Mouse (Mus musculus): ENCODE measurements at regions not wholly inside any gene's neighbourhood (a gene's known extent, or its start where the extent isn't known, plus 50 kb on each side); places are given as distances from the start of the nearest gene placed in this dataset.
A peak's percentile ranks its signal among the peaks of the same experiment; 100 is the strongest.

DNA sequence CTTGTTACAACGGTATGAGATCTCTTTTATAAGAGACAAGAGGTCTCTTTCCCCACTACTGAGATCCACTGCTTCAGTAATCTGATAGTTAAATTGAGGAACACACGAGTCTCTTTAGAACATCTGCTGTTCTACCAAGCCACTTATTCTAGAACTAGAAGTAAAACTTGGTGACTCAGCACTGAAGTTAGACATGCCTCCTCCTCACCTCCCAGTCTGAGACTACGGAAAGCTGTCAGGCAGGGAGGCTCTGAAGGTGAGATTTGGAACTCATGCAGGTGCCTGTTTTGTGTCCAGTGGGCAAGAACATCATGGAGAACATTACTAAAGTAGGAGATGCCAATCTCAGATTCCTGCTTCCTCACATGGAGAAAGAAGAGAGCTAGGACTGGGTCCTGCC lies 262.6 kb downstream of the Rnf152 start:
- Histone ChIP-seq H3K4me3 (replicated peaks; ENCODE audit: low read length) (no peak overlapping the region), H3K36me3 (ENCODE audit: insufficient read depth, low read length) (no peaks in the 10 kb centered on the region), H3K4me1 (replicated peaks; ENCODE audit: low read depth, low read length) (peaks cover 30% of the 10 kb centered on the region), H3K27me3 (ENCODE audit: insufficient read depth, low read length) (0 out of 2 replicates have a peak, but pooled peaks cover 3% of the 10 kb centered on the region), H3K9me3 (ENCODE audit: low read length) (no peaks in the 10 kb centered on the region)
- TF ChIP-seq NANOG (IDR thresholded peaks at IDR 0.05; ENCODE audit: borderline replicate concordance, low read length) (no peak), CTCF (conservative IDR thresholded peaks at IDR 0.05; ENCODE audit: low read length) (no peak), POU5F1 (IDR thresholded peaks at IDR 0.05; ENCODE audit: borderline replicate concordance, low read length) (no peak)

DNA sequence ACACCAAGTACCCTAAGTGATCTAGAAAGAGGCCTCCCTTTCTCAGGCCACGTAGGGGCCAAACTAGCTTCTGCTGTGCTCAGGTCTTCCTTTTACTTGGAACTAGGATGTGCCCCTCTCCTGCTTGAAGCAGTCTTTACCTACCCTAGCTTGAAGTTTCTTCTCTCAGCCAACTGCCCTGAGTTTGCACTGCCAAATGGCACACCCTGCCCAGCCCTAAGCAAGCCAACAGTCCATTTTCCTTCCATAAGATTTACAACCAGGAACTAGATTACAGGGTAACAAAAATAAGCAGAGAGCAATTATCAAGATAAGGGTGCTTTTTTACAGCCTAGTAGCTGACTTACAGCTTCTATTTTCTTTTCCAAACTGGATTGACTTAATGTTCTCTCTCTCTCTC lies 263.5 kb downstream of the Rnf152 start:
- 0 out of 2 replicates have a peak, but pooled peaks cover 3% of the 10 kb centered on the region for H3K27me3 ChIP-seq (ENCODE audit: insufficient read depth, low read length)
- H3K9me3 ChIP-seq (ENCODE audit: low read length) = no peaks in the 10 kb centered on the region
- no peak overlapping the region for H3K4me3 ChIP-seq (replicated peaks; ENCODE audit: low read length)
- no peaks in the 10 kb centered on the region for H3K36me3 ChIP-seq (ENCODE audit: insufficient read depth, low read length)
- H3K4me1 ChIP-seq (replicated peaks; ENCODE audit: low read depth, low read length) = peaks cover 30% of the 10 kb centered on the region
- no peak for TF ChIP-seq CTCF (conservative IDR thresholded peaks at IDR 0.05; ENCODE audit: low read length)
- TF ChIP-seq NANOG (IDR thresholded peaks at IDR 0.05; ENCODE audit: borderline replicate concordance, low read length) = no peak
- no peak for TF ChIP-seq POU5F1 (IDR thresholded peaks at IDR 0.05; ENCODE audit: borderline replicate concordance, low read length)

DNA sequence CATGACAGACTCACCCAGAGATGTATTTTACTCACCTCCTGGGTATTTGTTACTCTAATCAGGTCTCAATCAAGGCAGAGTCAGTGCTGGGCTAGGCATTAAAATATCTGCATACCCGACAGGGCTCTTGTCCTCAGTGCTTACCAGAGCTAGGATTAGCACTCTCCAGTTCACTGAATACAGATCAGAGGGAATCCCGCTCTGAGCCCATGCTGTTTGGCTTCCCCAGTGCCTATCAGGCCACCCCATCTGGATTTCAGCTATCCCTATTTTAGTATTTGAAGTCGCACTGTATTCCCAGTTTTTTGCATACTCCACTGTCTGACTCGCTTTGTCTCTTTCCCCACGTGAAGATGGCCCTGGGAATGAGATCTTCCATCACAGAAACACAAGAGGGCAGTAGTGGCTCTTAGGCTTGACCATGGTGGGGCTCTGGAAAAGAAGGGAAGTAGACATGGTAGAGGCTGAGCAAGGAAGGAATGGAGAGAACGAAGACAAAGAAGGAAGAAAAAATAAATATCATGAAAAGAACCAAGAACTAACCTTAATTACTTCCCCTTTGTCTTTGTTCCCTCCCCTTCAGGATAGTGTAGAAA lies 264.1 kb downstream of the Rnf152 start:
- Histone ChIP-seq H3K4me3 (replicated peaks; ENCODE audit: low read length) (no peak overlapping the region), H3K9me3 (ENCODE audit: low read length) (no peaks in the 10 kb centered on the region)

DNA sequence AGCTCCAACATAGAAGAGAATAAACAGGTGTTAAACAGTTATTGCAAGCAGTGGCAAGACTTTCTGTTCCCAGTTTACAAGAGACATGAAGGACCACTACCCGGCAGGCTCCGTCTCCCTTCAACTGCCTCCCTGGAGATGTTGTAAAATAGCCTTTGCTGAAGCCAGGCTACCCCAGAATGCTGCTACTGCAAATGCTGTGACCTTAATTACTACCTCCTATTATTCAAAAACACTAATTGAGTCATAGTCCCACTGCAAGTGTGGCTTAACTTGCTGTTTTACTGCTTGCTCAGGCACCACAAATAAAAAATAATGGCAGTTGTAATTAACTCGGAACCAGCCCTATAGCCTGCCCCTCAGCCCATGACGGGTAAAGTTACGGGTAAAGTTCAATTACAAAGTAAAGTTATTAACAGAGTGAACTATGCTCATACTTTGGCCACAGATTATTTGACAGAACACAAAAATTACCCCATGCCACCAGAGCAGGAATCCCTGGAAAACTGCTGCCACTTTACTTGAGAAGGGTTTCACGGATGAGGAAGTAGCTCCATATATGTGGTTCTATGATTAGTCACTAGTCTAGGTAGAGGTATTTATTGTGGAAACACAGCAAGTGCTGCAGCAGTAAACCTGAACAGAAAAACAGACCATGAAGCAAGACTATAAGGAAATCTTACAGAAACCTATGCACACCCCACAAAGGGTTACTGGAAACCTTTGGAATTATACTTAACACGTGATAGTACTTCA lies 267.6 kb downstream of the Rnf152 start:
- H3K9me3 ChIP-seq (ENCODE audit: low read length) = no peaks in the 10 kb centered on the region
- TF ChIP-seq CTCF (conservative IDR thresholded peaks at IDR 0.05; ENCODE audit: low read length) = no peak
- TF ChIP-seq POU5F1 (IDR thresholded peaks at IDR 0.05; ENCODE audit: borderline replicate concordance, low read length) = no peak
- TF ChIP-seq NANOG (IDR thresholded peaks at IDR 0.05; ENCODE audit: borderline replicate concordance, low read length) = no peak
- no peak overlapping the region for H3K4me3 ChIP-seq (replicated peaks; ENCODE audit: low read length)
- H3K36me3 ChIP-seq (ENCODE audit: insufficient read depth, low read length) = no peaks in the 10 kb centered on the region
- H3K27me3 ChIP-seq (ENCODE audit: insufficient read depth, low read length) = 0 out of 2 replicates have a peak, but pooled peaks cover 3% of the 10 kb centered on the region
- peaks cover 6% of the 10 kb centered on the region for H3K4me1 ChIP-seq (replicated peaks; ENCODE audit: low read depth, low read length)

More for the DNA sequence above, 264.1 kb downstream of the Rnf152 start:
- Histone ChIP-seq H3K36me3 (ENCODE audit: insufficient read depth, low read length) (no peaks in the 10 kb centered on the region), H3K4me1 (replicated peaks; ENCODE audit: low read depth, low read length) (peaks cover 30% of the 10 kb centered on the region), H3K27me3 (ENCODE audit: insufficient read depth, low read length) (0 out of 2 replicates have a peak, but pooled peaks cover 3% of the 10 kb centered on the region)
- TF ChIP-seq POU5F1 (IDR thresholded peaks at IDR 0.05; ENCODE audit: borderline replicate concordance, low read length) (no peak), CTCF (conservative IDR thresholded peaks at IDR 0.05; ENCODE audit: low read length) (peak; percentile 37; the same call in 1 of the 2 replicates)

DNA sequence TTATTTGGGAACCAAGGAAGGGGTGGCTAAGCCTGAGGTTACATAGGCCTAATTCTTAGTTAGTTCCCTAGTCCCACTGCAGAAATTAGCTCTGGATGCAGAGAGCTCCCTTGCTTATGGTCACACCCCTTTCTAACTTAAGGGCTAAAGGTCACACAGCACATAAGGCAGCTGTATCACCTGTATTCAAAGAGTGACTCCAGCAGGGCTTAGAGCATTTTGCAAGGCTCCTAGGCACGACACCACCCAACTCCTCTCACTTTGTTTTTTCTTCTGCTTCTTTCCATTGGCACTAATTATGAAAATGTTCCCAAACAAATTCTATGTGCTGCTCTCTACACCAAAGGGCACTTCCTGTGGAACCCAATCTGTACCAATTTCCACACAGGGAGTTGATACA lies 268.9 kb downstream of the Rnf152 start:
- Histone ChIP-seq H3K36me3 (ENCODE audit: insufficient read depth, low read length) (no peaks in the 10 kb centered on the region), H3K9me3 (ENCODE audit: low read length) (no peaks in the 10 kb centered on the region), H3K4me3 (replicated peaks; ENCODE audit: low read length) (no peak overlapping the region), H3K4me1 (replicated peaks; ENCODE audit: low read depth, low read length) (no peaks in the 10 kb centered on the region), H3K27me3 (ENCODE audit: insufficient read depth, low read length) (no peaks in the 10 kb centered on the region)
- TF ChIP-seq CTCF (conservative IDR thresholded peaks at IDR 0.05; ENCODE audit: low read length) (no peak), POU5F1 (IDR thresholded peaks at IDR 0.05; ENCODE audit: borderline replicate concordance, low read length) (no peak)

DNA sequence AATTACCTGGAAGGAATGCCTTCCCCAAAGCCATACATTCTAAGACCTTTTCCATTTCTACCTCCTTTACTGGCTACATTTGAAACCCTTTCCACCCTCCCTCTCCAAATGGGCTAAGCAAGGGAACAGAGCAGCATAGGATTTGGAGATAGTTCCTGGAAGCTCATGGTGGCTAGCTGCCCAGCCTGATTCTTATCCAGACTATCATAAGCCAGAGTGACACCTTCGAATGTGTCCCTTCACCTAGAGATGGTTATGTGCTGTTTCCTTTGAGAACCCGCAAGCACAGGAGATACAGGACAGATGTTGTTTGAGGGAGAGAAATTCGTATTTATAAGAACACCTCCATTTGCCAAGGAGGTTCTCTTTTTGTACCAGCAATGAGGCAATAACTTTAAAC lies 272.0 kb downstream of the Rnf152 start:
- Histone ChIP-seq H3K36me3 (ENCODE audit: insufficient read depth, low read length) (no peaks in the 10 kb centered on the region), H3K27me3 (ENCODE audit: insufficient read depth, low read length) (no peaks in the 10 kb centered on the region), H3K4me3 (replicated peaks; ENCODE audit: low read length) (no peak overlapping the region), H3K9me3 (ENCODE audit: low read length) (no peaks in the 10 kb centered on the region), H3K4me1 (replicated peaks; ENCODE audit: low read depth, low read length) (no peaks in the 10 kb centered on the region)
- TF ChIP-seq CTCF (conservative IDR thresholded peaks at IDR 0.05; ENCODE audit: low read length) = no peak
- no peak for TF ChIP-seq NANOG (IDR thresholded peaks at IDR 0.05; ENCODE audit: borderline replicate concordance, low read length)
- TF ChIP-seq POU5F1 (IDR thresholded peaks at IDR 0.05; ENCODE audit: borderline replicate concordance, low read length) = no peak

DNA sequence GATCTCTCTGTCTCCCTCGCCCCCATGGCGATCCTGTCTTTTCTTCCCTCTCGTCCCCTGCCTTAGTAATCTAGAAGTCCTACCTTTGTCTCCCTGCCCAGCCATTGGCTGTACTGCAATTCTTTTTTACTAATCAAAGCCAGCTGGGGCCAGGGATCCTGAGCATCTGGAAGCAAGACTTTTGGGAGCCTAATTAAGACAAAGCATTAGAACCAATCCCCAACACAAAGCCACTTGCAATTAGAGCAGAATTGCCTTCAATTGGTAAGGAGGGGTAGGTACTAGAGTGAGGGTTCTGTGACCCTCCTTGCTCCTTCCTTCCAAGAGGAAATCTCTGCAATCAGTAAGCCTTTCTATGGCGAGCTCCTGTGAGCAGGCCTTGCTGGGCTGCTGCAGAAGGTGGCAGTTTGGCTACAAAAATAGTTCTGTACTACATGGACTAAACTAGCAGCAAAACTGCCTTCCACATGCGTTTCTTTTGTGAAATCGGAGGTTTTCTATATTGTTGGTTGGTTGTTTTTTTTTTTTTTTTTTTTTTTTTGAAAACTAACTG lies 272.9 kb downstream of the Rnf152 start:
- TF ChIP-seq CTCF (conservative IDR thresholded peaks at IDR 0.05; ENCODE audit: low read length) = no peak
- TF ChIP-seq POU5F1 (IDR thresholded peaks at IDR 0.05; ENCODE audit: borderline replicate concordance, low read length) = no peak
- no peak for TF ChIP-seq NANOG (IDR thresholded peaks at IDR 0.05; ENCODE audit: borderline replicate concordance, low read length)
- H3K9me3 ChIP-seq (ENCODE audit: low read length) = no peaks in the 10 kb centered on the region
- H3K4me3 ChIP-seq (replicated peaks; ENCODE audit: low read length) = no peak overlapping the region
- no peaks in the 10 kb centered on the region for H3K36me3 ChIP-seq (ENCODE audit: insufficient read depth, low read length)
- H3K4me1 ChIP-seq (replicated peaks; ENCODE audit: low read depth, low read length) = no peaks in the 10 kb centered on the region
- no peaks in the 10 kb centered on the region for H3K27me3 ChIP-seq (ENCODE audit: insufficient read depth, low read length)

DNA sequence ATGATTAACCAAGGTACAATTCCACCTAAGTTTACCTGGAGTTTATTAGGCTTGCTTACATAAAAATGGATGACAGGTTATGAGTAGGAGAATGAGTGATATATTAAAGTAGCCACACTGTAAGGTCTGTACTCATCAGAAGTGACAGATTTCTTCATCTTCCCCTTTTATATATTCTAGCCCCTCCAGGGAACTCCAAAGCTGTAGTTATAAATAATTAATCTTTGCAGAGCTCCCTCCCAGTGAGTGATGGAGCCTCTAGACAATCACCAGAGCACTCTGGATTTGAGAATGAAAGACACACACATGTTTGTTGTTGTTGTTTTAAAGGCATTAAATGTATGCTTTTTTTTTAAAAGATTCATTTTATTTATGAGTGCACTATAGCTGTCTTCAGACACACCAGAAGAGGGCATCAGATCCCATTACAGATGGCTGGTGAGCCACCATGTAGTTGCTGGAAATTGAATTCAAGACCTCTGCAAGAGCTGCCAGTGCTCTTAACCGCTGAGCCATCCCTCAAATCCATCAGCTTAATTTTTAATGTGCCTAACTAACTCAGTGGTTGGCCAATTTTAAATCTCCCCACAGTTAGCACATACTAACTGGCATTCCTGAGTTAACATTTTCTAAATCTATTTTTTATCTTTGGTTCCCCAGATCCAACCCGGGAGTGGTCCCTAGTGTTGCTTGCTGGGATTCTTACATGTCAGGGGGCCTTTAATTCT lies 273.5 kb downstream of the Rnf152 start:
- H3K36me3 ChIP-seq (ENCODE audit: insufficient read depth, low read length) = no peaks in the 10 kb centered on the region
- H3K27me3 ChIP-seq (ENCODE audit: insufficient read depth, low read length) = no peaks in the 10 kb centered on the region
- TF ChIP-seq POU5F1 (IDR thresholded peaks at IDR 0.05; ENCODE audit: borderline replicate concordance, low read length) (no peak), CTCF (conservative IDR thresholded peaks at IDR 0.05; ENCODE audit: low read length) (no peak), NANOG (IDR thresholded peaks at IDR 0.05; ENCODE audit: borderline replicate concordance, low read length) (no peak)
- no peak overlapping the region for H3K4me3 ChIP-seq (replicated peaks; ENCODE audit: low read length)
- H3K4me1 ChIP-seq (replicated peaks; ENCODE audit: low read depth, low read length) = no peaks in the 10 kb centered on the region
- H3K9me3 ChIP-seq (ENCODE audit: low read length) = no peaks in the 10 kb centered on the region

All from E14TG2a.4 (cell line).